Mouse (Mus musculus) CH12.LX (cell line): ENCODE results near the gene Rab8a.

Experiments used
- CHD2 ChIP-seq: IDR thresholded peaks from 2 replicates; pipeline ENCODE4 v1.6.1; 2011; ENCODE audit warnings: low read length, improper control_type of control experiment
- CTCF ChIP-seq, 2 experiments: IDR thresholded peaks in 1 of 2; conservative IDR thresholded peaks in 1 of 2; 2 replicates each; pipeline ENCODE4 v1.5.1; 2011 to 2012; ENCODE audit warnings: low read depth in 2 of 2, low read length in 2 of 2, improper control_type of control experiment in 1 of 2, inconsistent platforms in 1 of 2, mild to moderate bottlenecking in 1 of 2, moderate library complexity in 1 of 2
- KAT2A ChIP-seq: IDR thresholded peaks from 2 replicates; pipeline ENCODE4 v1.6.1; 2012; ENCODE audit warnings: low read length, improper control_type of control experiment, inconsistent platforms; ENCODE audit not compliant: insufficient replicate concordance
- MYC ChIP-seq: IDR thresholded peaks from 2 replicates; pipeline ENCODE4 v1.6.1; 2011; ENCODE audit warnings: low read depth, mild to moderate bottlenecking, improper control_type of control experiment, low read length
- NELFE ChIP-seq: IDR thresholded peaks from 2 replicates; pipeline ENCODE4 v1.6.1; 2011; ENCODE audit warnings: low read depth, low read length, improper control_type of control experiment
- POLR2A ChIP-seq: IDR thresholded peaks from 2 replicates; pipeline ENCODE4 v1.6.1; 2011; ENCODE audit warnings: low read depth, mild to moderate bottlenecking, improper control_type of control experiment, low read length
- RCOR1 ChIP-seq: conservative IDR thresholded peaks from 2 replicates; pipeline ENCODE4 v1.6.1; 2012; ENCODE audit warnings: low read depth, mild to moderate bottlenecking, inconsistent platforms, low read length, improper control_type of control experiment
- USF1 ChIP-seq: IDR thresholded peaks from 2 replicates; pipeline ENCODE4 v1.6.1; 2014; ENCODE audit warnings: low read depth, mild to moderate bottlenecking, inconsistent platforms, low read length, improper control_type of control experiment
- ZKSCAN1 ChIP-seq: IDR thresholded peaks from 2 replicates; pipeline ENCODE4 v1.6.1; 2012; ENCODE audit warnings: low read depth, inconsistent platforms, low read length, improper control_type of control experiment, borderline replicate concordance

GRCm38 (mm10) chr8:72160707-72161697 lies at the start of gene Rab8a:
- TF ChIP-seq NELFE (peak; percentile 85), POLR2A (peak; percentile 78), KAT2A (0 out of 2 replicates have a peak, but pooled peaks have one; percentile 16), ZKSCAN1 (no peak), CTCF (conservative IDR thresholded peaks at IDR 0.05 in 1 of 2, IDR thresholded peaks at IDR 0.05 in 1 of 2; ENCODE audit: low read depth in 2 of 2, low read length in 2 of 2) (no peak), MYC (peak; percentile 94), RCOR1 (no peak), CHD2 (peak; percentile 80), USF1 (no peak)
